Comparison of ENCODE assay signal across 8 mouse cellular contexts in the genomic region with DNA sequence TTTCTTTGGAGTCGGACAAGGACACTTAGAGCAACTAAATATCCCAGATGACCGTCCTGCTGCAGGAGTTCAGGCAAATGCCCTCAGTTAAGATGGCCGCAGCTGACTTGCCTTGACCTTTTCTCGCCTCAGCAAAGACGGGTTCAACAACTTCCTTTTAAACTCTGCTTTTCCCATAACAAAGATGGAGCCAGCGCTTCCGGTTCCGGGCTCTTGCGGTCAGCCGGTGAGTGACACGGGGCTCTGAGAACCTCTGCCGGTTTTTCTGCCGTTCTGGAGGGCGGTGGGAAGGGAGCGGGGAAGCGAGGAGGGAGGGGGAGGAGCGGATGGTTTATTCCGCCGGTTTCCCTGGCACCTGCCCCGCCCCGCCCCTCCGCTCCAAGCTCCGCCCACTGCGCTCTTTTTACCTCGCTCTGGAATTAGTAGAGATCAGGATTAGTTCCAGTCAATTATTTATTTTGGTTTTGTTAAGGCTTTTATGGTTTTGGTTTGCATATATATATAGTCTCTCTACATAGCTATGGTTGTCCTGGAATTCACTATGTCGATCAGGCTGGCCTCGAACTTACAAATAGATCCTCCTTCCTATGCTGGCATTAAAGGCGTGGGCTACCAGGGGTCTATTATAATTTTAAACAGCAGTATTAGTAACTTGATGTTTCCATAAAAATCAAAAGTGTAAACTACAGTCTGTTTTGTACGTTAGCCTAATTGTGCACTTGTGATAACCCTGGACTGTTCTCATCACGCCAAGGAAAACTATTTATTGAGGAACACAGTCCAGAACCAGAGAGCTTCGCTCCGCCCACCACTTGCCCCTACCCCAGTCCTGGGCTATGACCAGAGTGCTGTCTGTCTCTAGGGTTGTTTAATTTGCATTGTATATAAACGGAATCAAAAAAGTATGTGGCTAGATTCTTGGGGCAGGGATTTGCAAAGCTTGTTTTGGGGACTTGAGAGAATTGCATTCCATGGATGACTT. TPM values are rescaled to one million over a fixed set of nuclear protein-coding genes. Genes with fewer than 3 reads are reported as not detected.
DNase-seq lines count a peak whose midpoint lies in the region; ATAC-seq lines count a peak whose summit lies in the region.

TSS of gene Shld1 (plus strand) at position 176 of the 982 bp plus-strand sequence.

- no peaks in the 10 kb centered on the region for H3K27me3 ChIP-seq in hindbrain, embryonic 14.5 days (ENCODE audit: control insufficient read depth, insufficient read depth, low read length)

- H3K4me1 ChIP-seq in hindbrain, embryonic 14.5 days (replicated peaks; ENCODE audit: control insufficient read depth, insufficient read depth, low read length), result peaks cover 4% of the 10 kb centered on the region; the same call in 1 of the 2 replicates

- H3K27ac ChIP-seq in hindbrain, embryonic 14.5 days, result peak within 1 kb of the TSS; percentile 81

- H3K9ac ChIP-seq in hindbrain, embryonic 14.5 days, result peak within 1 kb of the TSS; percentile 73

- peak; percentile 94 for ATAC-seq in hindbrain, embryonic 14.5 days (ENCODE audit: low FRiP score)

- H3K4me2 ChIP-seq in hindbrain, embryonic 14.5 days (replicated peaks), result peak within 1 kb of the TSS; percentile 55

- DNase-seq in R1 (ENCODE audit: low read depth, low spot score), result peak; percentile 92
- peak; percentile 89 to 91 for DNase-seq in cerebellum, postnatal 25 days
- DNase-seq in frontal cortex, postnatal 25 days (ENCODE audit: low spot score in 2 of 2), result peak; percentile 75 to 80
- DNase-seq in hindbrain, embryonic 14.5 days (ENCODE audit: low spot score), result peak; percentile 89
- peak; percentile 86 for DNase-seq in layer of hippocampus, postnatal 36 days
- DNase-seq in lung, postnatal 36 days, result peak; percentile 97
- peak; percentile 98 for DNase-seq in retina, postnatal 1 day
- peak; percentile 75 to 86 for DNase-seq in urinary bladder, adult 18-20 months (ENCODE audit: low spot score in 2 of 2)

- WGBS in hindbrain, embryonic 14.5 days, result 10% methylated on average over 33 of the region's 33 CpGs

- 0 out of 2 replicates have a peak, but pooled peaks cover 7% of the 10 kb centered on the region for H3K36me3 ChIP-seq in hindbrain, embryonic 14.5 days (replicated peaks; ENCODE audit: control insufficient read depth, insufficient read depth)

- peak within 1 kb of the TSS; percentile 56 for H3K4me3 ChIP-seq in hindbrain, embryonic 14.5 days (replicated peaks; ENCODE audit: low read length)

- no peaks in the 10 kb centered on the region for H3K9me3 ChIP-seq in hindbrain, embryonic 14.5 days (ENCODE audit: control insufficient read depth, low read length)

RNA-seq across cellular contexts. Expression of gene Shld1, which starts in this region (rescaled TPM):
- 21.9 and 23.3 TPM in 2 replicates for polyA plus RNA-seq in hindbrain, embryonic 14.5 days (2014; fragmentation: Nextera tagmentation; extraction: Ambion mirVana)
- 10 to 100 TPM in 1 of 2 experiments, 1 to 10 TPM in 1; 9.7 to 11.4 TPM for total RNA-seq in layer of hippocampus, postnatal 36 days (2021)

Comparison
In these comparisons a context has a peak if more than half of its experiments do, and no peak if none do; other contexts are left out.
1. Peak in every context shown above with its lines: DNase-seq, ATAC-seq, H3K4me3 ChIP-seq and H3K27ac ChIP-seq.